Mouse (Mus musculus): Measurements from ENCODE around the gene Sco2. TPM values are rescaled to one million over a fixed set of nuclear protein-coding genes. Genes with fewer than 3 reads are reported as not detected.

Sco2 gene
- polyA plus RNA-seq, 1 experiment, result 60.3 TPM

- DNase-seq, result no peak
- no peaks in the 10 kb centered on the region for H3K27me3 ChIP-seq (ENCODE audit: control insufficient read depth, insufficient read depth, low read length)
- no peaks in the 10 kb centered on the region for H3K4me1 ChIP-seq (ENCODE audit: control insufficient read depth, insufficient read depth, low read length)
- TF ChIP-seq POLR2A (IDR thresholded peaks at IDR 0.05; ENCODE audit: borderline replicate concordance, insufficient read depth, low read length) (no peak), CTCF (IDR thresholded peaks at IDR 0.05; ENCODE audit: borderline replicate concordance, insufficient read depth, low read depth, low read length) (no peak)
- H3K27ac ChIP-seq (ENCODE audit: insufficient read depth, low read length), result no peak overlapping the region
- no peak overlapping the region for H3K4me3 ChIP-seq (replicated peaks; ENCODE audit: insufficient read depth, low read depth, low read length)
- WGBS, result 77% methylated on average over 3 of the region's 3 CpGs
Observed at GRCm38 (mm10) chr15:89340136-89340535, 33.5 kb downstream of the Sco2 start.

DNA sequence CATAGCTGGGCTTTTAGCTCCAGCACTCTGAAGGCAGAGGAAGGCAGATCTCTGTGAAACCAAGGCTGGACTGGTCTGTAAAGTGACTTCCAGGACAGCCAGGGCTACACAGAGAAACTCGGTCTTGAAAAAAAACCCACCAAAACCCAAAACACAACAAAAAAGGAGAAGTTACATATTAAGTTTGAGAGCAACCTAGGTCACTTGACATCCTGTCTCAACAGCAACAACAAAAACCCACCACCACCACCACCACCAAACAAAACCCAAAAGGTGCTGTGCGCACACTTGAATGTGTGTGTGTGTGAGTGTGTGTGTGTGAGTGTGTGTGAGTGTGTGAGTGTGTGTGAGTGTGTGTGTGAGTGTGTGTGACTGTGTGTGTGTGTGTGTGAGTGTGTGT lies 34.0 kb downstream of the Sco2 start:
- 100% methylated on average over 2 of the region's 2 CpGs for WGBS
- DNase-seq, result no peak
- H3K4me1 ChIP-seq (ENCODE audit: control insufficient read depth, insufficient read depth, low read length), result no peaks in the 10 kb centered on the region

DNA sequence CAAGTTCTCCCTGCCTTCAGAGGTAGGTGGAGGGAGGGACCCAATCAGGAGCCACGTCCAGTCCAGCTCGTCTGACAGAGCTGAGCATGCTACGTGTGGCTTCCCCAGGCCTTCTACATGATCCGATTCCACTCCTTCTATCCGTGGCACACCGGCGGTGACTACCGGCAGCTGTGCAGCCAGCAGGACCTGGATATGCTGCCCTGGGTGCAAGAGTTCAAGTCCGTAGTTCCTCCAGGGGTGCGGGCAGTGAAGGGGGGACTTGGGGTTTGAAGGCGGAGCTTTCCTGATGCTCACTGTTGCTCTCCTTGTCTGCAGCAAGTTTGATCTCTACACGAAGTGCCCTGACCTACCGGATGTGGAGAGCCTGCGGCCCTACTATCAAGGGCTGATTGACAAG lies 37.2 kb downstream of the Sco2 start:
- Histone ChIP-seq H3K27ac (ENCODE audit: insufficient read depth, low read length) (no peak overlapping the region), H3K4me1 (ENCODE audit: control insufficient read depth, insufficient read depth, low read length) (no peaks in the 10 kb centered on the region), H3K4me3 (replicated peaks; ENCODE audit: insufficient read depth, low read depth, low read length) (no peak overlapping the region), H3K27me3 (ENCODE audit: control insufficient read depth, insufficient read depth, low read length) (no peaks in the 10 kb centered on the region)
- no peak for TF ChIP-seq CTCF (IDR thresholded peaks at IDR 0.05; ENCODE audit: borderline replicate concordance, insufficient read depth, low read depth, low read length)
- no peak for TF ChIP-seq POLR2A (IDR thresholded peaks at IDR 0.05; ENCODE audit: borderline replicate concordance, insufficient read depth, low read length)
- DNase-seq, result no peak
- 86% methylated on average over 14 of the region's 14 CpGs for WGBS

More for the DNA sequence above, 34.0 kb downstream of the Sco2 start:
- H3K4me3 ChIP-seq (replicated peaks; ENCODE audit: insufficient read depth, low read depth, low read length), result no peak overlapping the region
- H3K27me3 ChIP-seq (ENCODE audit: control insufficient read depth, insufficient read depth, low read length), result no peaks in the 10 kb centered on the region
- no peak overlapping the region for H3K27ac ChIP-seq (ENCODE audit: insufficient read depth, low read length)
- TF ChIP-seq CTCF (IDR thresholded peaks at IDR 0.05; ENCODE audit: borderline replicate concordance, insufficient read depth, low read depth, low read length), result no peak
- no peak for TF ChIP-seq POLR2A (IDR thresholded peaks at IDR 0.05; ENCODE audit: borderline replicate concordance, insufficient read depth, low read length)

DNA sequence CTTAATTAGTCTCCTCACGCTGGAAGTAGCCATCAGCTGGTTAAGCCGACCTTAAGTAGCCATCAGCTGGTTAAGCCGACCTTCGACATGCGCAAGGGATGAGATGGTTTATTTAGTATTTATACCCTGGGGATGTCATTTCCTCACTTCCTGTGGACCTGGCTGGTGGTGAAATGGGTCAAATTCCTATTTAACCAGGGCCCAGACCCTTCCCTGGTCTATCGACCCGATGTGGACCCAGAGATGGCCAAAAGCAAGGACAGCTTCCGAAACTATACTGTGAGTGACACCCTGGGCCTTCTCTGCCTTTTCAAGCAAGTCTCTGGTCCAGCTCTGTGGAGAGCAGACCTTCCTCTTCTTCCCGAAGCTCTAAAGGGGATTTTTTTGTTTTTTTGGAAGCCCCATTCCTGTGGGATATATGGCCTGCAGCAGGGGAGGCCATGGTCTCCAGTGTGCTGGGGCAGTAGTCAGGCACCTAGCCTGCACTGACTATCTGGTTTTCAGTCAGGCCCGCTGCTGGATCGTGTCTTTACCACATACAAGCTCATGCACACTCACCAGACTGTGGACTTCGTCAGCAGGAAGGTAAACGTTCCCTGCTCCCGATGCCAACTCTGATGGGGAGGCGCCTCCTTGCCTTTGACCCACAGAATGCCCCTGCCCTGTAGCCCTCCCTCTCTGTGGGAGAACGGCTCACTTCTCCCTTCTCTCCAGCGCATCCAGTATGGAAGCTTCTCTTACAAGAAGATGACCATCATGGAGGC lies 38.7 kb downstream of the Sco2 start:
- WGBS, result 85% methylated on average over 17 of the region's 17 CpGs
- Histone ChIP-seq H3K27me3 (ENCODE audit: control insufficient read depth, insufficient read depth, low read length) (no peaks in the 10 kb centered on the region), H3K27ac (ENCODE audit: insufficient read depth, low read length) (no peak overlapping the region), H3K4me3 (replicated peaks; ENCODE audit: insufficient read depth, low read depth, low read length) (no peak overlapping the region), H3K4me1 (ENCODE audit: control insufficient read depth, insufficient read depth, low read length) (no peaks in the 10 kb centered on the region)
- no peak for TF ChIP-seq POLR2A (IDR thresholded peaks at IDR 0.05; ENCODE audit: borderline replicate concordance, insufficient read depth, low read length)
- TF ChIP-seq CTCF (IDR thresholded peaks at IDR 0.05; ENCODE audit: borderline replicate concordance, insufficient read depth, low read depth, low read length), result no peak
- DNase-seq, result no peak

DNA sequence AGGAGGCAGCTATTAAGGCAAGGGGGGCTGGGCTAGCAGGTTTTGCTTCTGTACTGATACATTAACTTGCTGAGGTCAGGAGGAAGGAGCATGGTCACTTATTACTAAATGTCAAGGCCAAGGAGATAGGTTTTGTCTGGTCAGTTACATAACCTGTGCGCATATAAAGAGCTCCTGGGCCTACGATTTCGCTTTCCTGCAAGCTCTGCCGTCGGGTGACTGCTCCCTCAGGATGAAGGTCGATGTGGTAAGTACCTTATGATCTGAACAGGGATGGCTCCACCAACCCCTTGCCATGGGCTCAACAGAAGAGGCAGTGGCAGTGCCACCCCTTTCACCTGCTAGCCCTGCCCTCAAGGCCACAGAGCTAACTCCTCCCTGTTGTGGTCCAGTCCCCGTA lies 39.4 kb downstream of the Sco2 start, which contains the start of gene Miox:
Gene Miox, plus strand, starts transcription at position 128 of the 400 bp plus-strand sequence.
- H3K4me3 ChIP-seq (replicated peaks; ENCODE audit: insufficient read depth, low read depth, low read length), result no peak within 1 kb of the TSS
- DNase-seq, result no peak
- no peaks in the 10 kb centered on the region for H3K27me3 ChIP-seq (ENCODE audit: control insufficient read depth, insufficient read depth, low read length)
- H3K27ac ChIP-seq (ENCODE audit: insufficient read depth, low read length), result no peak within 1 kb of the TSS
- H3K4me1 ChIP-seq (ENCODE audit: control insufficient read depth, insufficient read depth, low read length), result no peaks in the 10 kb centered on the region
- 91% methylated on average over 7 of the region's 7 CpGs for WGBS
- TF ChIP-seq CTCF (IDR thresholded peaks at IDR 0.05; ENCODE audit: borderline replicate concordance, insufficient read depth, low read depth, low read length), result no peak
- TF ChIP-seq POLR2A (IDR thresholded peaks at IDR 0.05; ENCODE audit: borderline replicate concordance, insufficient read depth, low read length), result no peak

DNA sequence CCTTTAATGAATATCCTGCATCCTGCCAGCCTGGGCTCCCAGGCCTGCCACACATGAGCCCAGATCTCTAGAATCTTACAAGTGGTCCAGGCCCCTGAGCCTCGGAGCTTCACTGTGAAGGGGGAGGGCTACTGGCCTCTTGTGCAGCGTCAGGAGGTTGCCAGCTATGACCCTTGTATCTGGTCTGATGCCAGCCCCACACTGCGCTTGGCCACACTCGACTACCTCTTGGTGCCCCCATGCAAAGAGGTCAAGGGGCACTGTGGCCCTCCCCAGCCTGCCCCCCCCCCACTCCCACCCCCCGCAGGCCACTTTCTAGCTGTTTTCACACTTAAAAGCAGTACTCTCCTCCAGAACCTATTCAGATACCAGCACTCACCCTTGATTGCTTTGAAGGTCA lies 47.2 kb downstream of the Sco2 start:
- TF ChIP-seq POLR2A (IDR thresholded peaks at IDR 0.05; ENCODE audit: borderline replicate concordance, insufficient read depth, low read length) (no peak), CTCF (IDR thresholded peaks at IDR 0.05; ENCODE audit: borderline replicate concordance, insufficient read depth, low read depth, low read length) (no peak)
- no peak overlapping the region for H3K4me3 ChIP-seq (replicated peaks; ENCODE audit: insufficient read depth, low read depth, low read length)
- DNase-seq, result no peak
- H3K27me3 ChIP-seq (ENCODE audit: control insufficient read depth, insufficient read depth, low read length), result no peaks in the 10 kb centered on the region
- H3K4me1 ChIP-seq (ENCODE audit: control insufficient read depth, insufficient read depth, low read length), result no peaks in the 10 kb centered on the region
- no peak overlapping the region for H3K27ac ChIP-seq (ENCODE audit: insufficient read depth, low read length)
- WGBS, result 41% methylated on average over 5 of the region's 5 CpGs

GRCm38 (mm10) chr15:89323656-89324055 lies 50.0 kb downstream of the Sco2 start:
- TF ChIP-seq CTCF (IDR thresholded peaks at IDR 0.05; ENCODE audit: borderline replicate concordance, insufficient read depth, low read depth, low read length), result no peak
- no peak for TF ChIP-seq POLR2A (IDR thresholded peaks at IDR 0.05; ENCODE audit: borderline replicate concordance, insufficient read depth, low read length)
- H3K4me1 ChIP-seq (ENCODE audit: control insufficient read depth, insufficient read depth, low read length), result no peaks in the 10 kb centered on the region
- no peak overlapping the region for H3K27ac ChIP-seq (ENCODE audit: insufficient read depth, low read length)
- no peak for DNase-seq
- no peaks in the 10 kb centered on the region for H3K27me3 ChIP-seq (ENCODE audit: control insufficient read depth, insufficient read depth, low read length)
- WGBS, result 48% methylated on average over 4 of the region's 4 CpGs
- no peak overlapping the region for H3K4me3 ChIP-seq (replicated peaks; ENCODE audit: insufficient read depth, low read depth, low read length)

Measured in cerebellum, adult 2 months (tissue).